Mouse (Mus musculus): ENCODE results near the gene Noxred1. TPM values are rescaled to one million over a fixed set of nuclear protein-coding genes. Genes with fewer than 3 reads are reported as not detected.

Noxred1 gene
- total RNA-seq, 2 experiments from 2014 or later = 1.7 to 2.0 TPM

DNA sequence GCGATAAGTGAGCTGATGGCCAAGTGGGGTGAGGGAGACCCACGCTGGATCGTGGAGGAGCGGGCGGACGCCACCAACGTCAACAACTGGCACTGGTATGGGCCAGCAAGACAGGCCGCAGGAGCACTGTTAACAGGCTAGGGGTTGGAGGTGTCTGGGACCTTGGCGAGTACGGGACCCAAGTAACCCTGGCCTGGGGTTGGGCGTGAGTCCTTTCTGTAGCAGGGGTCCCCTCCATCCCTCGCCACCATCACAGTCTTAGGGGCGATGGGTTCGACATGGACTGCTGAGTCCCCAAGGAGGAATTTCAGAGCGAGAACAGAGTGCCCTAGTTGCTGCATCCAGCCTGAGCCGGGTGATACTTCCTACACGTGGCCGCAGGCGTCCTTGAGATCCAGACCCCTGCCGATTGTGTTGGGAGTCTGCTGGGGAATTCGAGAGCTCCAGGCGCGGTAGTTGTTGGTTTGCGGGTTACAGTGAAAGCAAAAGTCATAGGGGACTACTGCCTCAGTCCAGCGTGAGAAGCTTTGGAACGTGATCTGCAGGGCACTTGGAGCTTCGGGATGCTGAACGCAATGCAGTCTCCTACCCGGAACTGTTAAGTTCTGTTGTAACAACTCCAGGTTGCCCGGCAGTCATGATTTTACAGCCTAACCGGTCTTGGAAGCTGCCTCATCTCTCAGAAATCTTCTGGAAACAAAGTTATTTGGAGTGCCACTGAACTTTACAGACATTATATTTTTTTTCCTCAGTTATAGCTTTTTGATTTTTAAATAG, 28.5 kb upstream of the Noxred1 start:
- Histone ChIP-seq H3K4me3 (peak overlapping the region; percentile 88), H3K27ac (peak overlapping the region; percentile 94)
- peak in 1 of 2 experiments; percentile 4 for DNase-seq (ENCODE audit: low spot score in 2 of 2)
- no peak for TF ChIP-seq CTCF (conservative IDR thresholded peaks at IDR 0.05)

DNA sequence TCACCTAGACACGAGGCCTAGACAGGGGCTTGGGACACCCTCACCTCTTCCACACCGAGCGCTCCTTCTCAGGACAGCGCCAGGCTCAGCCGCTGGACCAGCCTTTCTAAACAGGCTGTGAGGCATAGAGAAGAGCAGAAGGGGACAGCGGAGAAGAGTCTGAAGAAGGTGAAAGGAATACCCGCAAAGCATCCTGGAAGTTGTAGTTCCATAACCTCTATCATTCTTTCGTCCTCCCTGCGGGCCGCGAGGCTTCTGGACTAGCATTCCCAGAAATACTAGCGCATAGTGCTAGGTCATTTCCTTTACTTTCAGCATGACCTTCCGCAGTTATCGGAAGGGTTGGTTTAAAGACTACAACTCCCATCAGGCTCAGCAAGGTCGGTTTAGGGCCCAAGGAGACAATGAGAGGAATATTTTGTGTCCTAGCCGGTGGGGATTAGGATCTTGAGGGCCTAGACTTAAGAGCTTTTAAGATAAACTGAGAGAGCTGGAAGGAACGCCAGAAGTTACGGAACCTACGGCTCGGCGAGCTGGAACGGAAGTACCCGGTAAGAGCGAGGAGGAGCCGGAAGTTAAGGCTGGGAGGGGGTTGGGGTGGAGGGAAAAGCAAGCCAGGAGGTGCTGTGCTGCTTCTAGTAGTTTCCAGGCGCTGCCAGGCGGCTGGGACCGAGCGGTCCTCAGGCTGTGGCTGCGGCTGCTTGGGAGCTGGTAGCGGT, 27.7 kb upstream of the Noxred1 start, which contains the start of the genes Vipas39 and Ahsa1:
Vipas39 (minus strand) TSS at position 149 of the 719 bp plus-strand sequence.
Ahsa1 (plus strand) TSS at position 372 of the 719 bp plus-strand sequence.
- DNase-seq (ENCODE audit: low spot score in 2 of 2) = peak; percentile 87 to 96
- H3K27ac ChIP-seq = peak within 1 kb of the TSS; percentile 94
- H3K4me3 ChIP-seq = peak within 1 kb of the TSS; percentile 88
- TF ChIP-seq CTCF (conservative IDR thresholded peaks at IDR 0.05) = no peak; the same call in 1 of the 2 replicates

DNA sequence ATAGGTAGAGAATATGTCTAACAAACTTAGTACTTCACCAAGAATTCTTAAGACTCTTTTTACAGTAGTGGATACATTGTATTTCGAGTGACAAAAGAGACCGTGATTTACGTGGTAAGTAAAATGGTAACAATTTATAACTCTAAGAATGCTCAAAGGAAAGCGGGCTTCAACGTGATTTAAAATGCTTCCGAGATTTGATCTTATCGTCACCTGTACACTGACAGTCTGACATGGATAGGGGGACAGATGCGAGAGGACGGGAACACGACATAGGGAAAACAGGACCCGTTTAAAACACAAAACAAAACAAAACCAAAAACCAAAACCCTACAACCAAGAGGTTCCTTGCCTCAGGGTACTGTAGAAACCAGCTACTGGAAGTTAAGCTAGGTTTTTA, 26.9 kb upstream of the Noxred1 start:
- TF ChIP-seq CTCF (conservative IDR thresholded peaks at IDR 0.05) = no peak
- peak overlapping the region; percentile 94 for H3K27ac ChIP-seq
- DNase-seq (ENCODE audit: low spot score in 2 of 2) = no peak
- peak overlapping the region; percentile 88 for H3K4me3 ChIP-seq

DNA sequence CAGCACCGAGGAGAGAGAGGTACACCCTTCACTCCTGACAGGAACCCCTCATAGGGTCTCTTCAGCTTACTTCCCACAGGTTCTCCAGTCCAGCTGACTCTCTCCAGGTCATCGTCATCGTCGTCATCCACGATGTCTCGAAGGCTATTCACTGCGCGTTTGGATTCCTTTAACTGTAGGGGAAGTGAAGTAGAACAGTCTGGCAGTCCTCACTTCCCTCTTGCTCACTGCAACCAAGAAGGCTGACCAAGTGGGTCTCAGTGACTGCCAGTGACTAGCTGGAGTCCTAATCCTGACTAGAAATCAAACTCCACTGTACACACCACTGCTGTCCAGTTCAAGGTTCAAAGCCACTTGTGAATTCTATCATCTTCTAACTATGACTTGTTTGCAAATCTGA, 22.0 kb upstream of the Noxred1 start:
- no peak overlapping the region for H3K27ac ChIP-seq
- H3K4me3 ChIP-seq = no peak overlapping the region
- DNase-seq (ENCODE audit: low spot score in 2 of 2) = no peak
- TF ChIP-seq CTCF (conservative IDR thresholded peaks at IDR 0.05) = no peak

DNA sequence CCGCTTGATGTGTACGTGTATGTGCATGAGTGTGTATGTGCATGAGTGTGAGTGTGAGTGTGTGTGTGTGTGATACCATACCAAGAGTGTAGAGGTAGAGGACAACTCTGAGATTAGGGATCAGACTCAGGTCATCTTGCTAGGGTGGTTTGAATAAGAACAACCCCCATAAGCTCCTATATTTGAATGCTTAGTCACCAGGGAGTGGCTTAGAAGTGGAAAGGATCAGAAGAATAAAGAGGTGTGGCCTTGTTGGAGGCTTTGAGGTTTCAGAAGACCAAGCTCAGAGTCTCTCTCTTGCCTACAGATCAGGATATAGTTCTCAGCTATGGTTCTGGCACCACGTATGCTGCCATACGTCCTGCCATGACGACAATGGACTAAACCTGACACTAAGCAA, 18.1 kb upstream of the Noxred1 start:
- DNase-seq (ENCODE audit: low spot score in 2 of 2) = no peak
- no peak overlapping the region for H3K27ac ChIP-seq
- no peak overlapping the region for H3K4me3 ChIP-seq
- no peak for TF ChIP-seq CTCF (conservative IDR thresholded peaks at IDR 0.05)

DNA sequence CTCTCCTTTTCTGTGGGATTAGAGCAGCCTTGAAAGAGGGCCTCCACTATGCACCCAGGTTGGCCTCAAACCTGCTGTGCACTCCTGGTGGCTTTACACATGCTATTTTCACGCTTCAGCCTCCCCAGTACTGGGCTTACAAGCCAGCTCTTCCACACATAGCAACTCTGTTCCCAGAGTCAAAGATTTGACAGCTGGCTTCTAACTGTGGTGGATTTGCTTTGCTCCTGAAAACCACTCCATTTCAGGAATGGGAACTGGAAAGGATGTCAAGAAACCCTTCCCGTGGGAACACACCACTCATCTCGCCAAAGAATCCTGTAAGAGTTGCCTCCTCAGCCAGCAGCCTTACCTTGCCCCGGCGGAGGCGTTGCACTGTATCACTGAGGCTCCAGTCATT, 15.3 kb upstream of the Noxred1 start:
- H3K27ac ChIP-seq = no peak overlapping the region
- no peak overlapping the region for H3K4me3 ChIP-seq
- no peak for DNase-seq (ENCODE audit: low spot score in 2 of 2)
- TF ChIP-seq CTCF (conservative IDR thresholded peaks at IDR 0.05) = no peak

DNA sequence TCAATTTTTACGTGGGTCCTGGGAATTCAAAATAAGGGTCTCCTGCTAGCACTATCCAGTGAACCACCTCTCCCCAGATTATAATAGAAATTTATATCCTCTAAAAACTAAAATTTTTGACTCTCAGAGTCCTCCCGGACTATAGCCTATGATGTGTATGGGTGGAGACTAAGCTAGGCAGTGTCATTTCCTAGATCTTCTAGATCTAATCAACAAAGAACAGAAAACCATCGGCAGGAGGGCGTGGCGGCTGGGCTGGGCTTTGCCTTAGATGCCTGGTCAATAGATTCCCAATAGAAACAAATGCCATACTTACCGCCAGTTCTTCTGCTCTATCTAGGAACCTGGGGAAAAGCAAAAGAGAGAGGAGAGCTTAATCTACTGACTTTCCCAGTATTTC, 11.6 kb upstream of the Noxred1 start:
- no peak for TF ChIP-seq CTCF (conservative IDR thresholded peaks at IDR 0.05)
- H3K27ac ChIP-seq = no peak overlapping the region
- no peak for DNase-seq (ENCODE audit: low spot score in 2 of 2)
- H3K4me3 ChIP-seq = no peak overlapping the region

DNA sequence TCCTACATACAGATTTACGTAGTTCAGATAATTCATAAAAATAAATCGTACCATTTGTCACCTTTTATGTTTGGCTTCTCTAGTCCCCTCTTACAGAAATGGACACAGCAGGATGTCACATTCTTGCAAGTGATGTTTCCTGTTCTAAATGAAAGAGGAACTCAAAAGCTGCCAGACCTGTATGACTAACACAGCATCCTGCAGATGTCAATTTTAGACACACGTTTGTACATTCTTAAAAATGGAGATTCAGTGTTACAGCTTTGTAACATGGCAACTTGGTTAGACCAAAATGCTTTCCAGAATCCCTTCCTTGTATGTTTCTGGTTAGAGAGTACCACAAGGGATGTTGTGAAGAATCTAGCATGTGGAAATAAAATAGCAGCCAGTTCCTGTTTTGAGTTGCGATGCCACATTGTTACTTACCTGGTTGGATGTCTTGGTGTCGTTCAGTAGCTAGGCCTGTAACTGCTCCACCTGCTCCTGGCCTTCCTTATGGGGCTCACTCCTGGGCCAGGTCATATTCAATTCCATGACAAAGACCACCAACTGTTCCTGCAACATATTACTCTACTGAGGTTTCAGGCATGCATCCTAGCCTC, 1.5 kb downstream of the Noxred1 start:
- H3K27ac ChIP-seq = no peak overlapping the region
- no peak for DNase-seq (ENCODE audit: low spot score in 2 of 2)
- no peak overlapping the region for H3K4me3 ChIP-seq
- no peak for TF ChIP-seq CTCF (conservative IDR thresholded peaks at IDR 0.05)

DNA sequence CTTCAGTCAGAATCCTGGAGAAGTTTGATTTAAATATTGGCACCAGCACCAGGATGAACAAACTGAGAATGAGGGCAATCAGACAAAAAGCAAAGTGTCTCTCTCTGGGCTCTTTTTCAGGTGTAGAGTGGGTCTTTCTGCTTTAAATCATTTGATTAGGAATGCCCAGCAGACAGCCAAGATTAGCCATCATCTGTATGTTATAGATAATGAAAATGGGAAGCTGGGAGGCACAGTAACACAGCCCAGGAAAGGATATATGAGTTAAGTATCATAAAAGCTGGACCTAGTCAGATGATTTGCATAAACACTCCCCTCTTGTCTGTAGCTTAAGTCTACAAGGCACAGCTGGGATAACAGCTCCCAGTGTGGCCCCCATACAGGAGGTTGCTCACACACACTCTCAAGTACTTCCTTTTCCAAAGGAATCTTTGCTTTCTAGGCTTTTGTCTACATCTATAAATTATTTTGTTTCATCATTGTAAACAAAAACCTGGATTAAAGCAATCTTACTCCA, 8.1 kb downstream of the Noxred1 start:
- no peak overlapping the region for H3K4me3 ChIP-seq
- H3K27ac ChIP-seq = no peak overlapping the region
- no peak for DNase-seq (ENCODE audit: low spot score in 2 of 2)
- no peak for TF ChIP-seq CTCF (conservative IDR thresholded peaks at IDR 0.05)

DNA sequence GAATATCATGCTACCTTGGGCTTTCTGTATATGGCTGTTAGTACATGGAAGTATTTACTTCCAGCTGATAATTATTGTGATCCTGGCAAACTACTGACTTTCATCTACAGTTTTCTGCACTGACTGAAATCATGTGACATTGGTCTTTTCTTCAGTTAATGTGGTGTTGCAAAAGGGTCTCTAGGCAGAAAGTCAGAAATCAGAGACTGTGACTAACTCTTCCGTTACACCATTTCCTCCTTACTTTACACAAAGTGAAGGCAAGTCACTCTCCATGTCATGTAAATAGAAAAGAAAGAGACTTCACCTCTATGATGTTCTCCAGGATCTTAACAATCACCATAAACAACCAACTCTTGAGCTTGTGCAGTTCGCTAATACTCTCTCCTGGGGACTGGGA, 8.9 kb downstream of the Noxred1 start:
- no peak for TF ChIP-seq CTCF (conservative IDR thresholded peaks at IDR 0.05)
- DNase-seq (ENCODE audit: low spot score in 2 of 2) = no peak
- Histone ChIP-seq H3K27ac (no peak overlapping the region), H3K4me3 (no peak overlapping the region)

DNA sequence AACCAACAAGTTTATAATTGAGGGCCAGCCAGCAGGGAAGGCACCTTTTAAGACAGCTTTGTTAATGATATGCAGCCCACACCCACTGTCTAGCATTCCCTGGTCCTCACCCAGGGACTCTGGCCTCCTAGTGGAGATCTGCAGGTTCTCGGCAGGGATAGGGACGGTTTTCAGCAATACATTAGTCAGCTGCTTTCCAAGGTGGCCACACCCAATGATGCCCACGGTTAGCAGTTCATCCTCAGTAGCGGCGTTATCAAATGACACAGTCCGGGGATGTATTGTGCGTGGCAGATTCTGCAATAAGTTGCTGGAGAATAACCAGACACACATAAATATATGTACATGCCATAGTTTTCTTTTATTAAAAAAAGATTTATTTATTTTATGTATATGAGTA, 11.7 kb downstream of the Noxred1 start:
- TF ChIP-seq CTCF (conservative IDR thresholded peaks at IDR 0.05) = no peak
- Histone ChIP-seq H3K4me3 (no peak overlapping the region), H3K27ac (no peak overlapping the region)
- no peak for DNase-seq (ENCODE audit: low spot score in 2 of 2)

DNA sequence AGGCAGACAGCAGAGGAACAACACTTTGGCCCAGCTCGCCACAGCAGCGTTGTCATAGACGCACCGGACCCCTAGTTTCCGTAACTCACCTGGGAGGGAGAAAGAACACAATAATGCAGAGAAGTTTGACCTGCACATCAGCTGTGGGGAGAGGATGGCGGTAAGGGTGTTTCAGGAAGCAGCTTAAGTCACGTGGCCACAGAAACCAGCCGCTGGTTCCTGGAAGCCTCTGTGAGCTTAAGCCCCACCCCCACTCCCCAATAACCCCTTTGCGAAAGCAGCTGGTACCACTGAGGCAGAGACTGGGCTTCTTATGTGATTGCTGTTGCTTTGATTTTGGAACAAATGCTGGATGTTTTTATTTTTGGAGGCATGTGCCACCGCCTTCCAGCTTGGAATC, 13.6 kb downstream of the Noxred1 start:
- H3K27ac ChIP-seq = no peak overlapping the region
- no peak for TF ChIP-seq CTCF (conservative IDR thresholded peaks at IDR 0.05)
- H3K4me3 ChIP-seq = no peak overlapping the region
- no peak for DNase-seq (ENCODE audit: low spot score in 2 of 2)

DNA sequence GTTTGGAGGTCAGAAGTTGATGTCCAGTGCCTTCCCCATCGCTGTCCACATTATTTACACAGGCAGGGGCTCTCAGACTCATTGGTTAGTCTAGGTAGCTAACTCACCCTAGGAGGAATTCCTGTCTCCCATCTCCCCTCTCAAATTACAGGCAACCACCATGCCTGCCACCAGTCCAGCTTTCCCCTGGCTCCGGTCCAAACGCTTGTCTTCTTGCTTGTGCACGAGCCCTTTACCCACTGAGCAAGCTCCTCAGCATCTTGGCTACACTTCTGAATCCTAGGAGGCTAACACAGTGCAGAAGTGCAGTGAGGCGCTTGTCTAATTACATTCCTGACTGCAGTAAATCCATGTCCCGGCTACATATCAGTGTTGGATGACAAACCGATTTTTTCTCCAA, 19.2 kb downstream of the Noxred1 start:
- Histone ChIP-seq H3K4me3 (no peak overlapping the region), H3K27ac (no peak overlapping the region)
- DNase-seq (ENCODE audit: low spot score in 2 of 2) = no peak
- no peak for TF ChIP-seq CTCF (conservative IDR thresholded peaks at IDR 0.05)
